Mouse (Mus musculus): ENCODE results near the gene Prkra.

DNA sequence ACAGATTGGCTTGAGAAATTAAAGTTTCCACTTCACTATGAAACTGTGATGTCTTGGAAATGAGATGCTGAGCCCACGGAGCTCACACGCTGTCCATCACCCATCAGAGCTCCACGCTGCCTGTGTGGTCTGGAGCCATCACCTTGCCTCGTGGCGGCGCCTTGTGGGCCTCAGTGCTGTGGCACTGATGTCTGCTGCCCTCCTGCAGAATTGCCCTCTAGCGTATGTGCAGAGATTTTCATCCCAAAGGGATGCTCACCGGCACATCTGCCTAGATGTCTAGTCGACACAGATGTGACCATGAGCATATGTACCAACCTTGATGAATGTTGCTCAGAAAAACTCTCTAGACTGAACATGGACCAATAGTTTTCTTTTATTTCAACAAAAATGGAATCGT lies 60.9 kb downstream of the Prkra start:
- TF ChIP-seq CTCF (conservative IDR thresholded peaks at IDR 0.05; ENCODE audit: insufficient read depth, insufficient read length, low read depth, low read length) (no peak), POLR2A (IDR thresholded peaks at IDR 0.05; ENCODE audit: low read depth, low read length) (no peak)
